Mouse (Mus musculus) heart, postnatal 25 days (tissue): ENCODE measurements around the gene Sorcs2. TPM values are rescaled to one million over a fixed set of nuclear protein-coding genes. Genes with fewer than 3 reads are reported as not detected.
A peak's percentile ranks its signal among the peaks of the same experiment; 100 is the strongest.

Source experiments
- DNase-seq: peaks from one replicate; pipeline ENCODE4 v3.0.0; 2022; ENCODE audit warnings: low spot score
- intact Hi-C: fragments of 180-260 bp; cut with DNase I; formaldehyde crosslinking; loops from one replicate; pipeline ENCODE4 v1.15.1; 2025
- total RNA-seq, 2 experiments: library from RNA; stranded (reverse); gene quantifications; 2 replicates each; pipeline ENCODE4 v1.2.3; 2021

Gene Sorcs2
- total RNA-seq: 10 to 100 TPM in 1 of 2 experiments, 1 to 10 TPM in 1; 9.7 to 13.1 TPM

- peak; percentile 68 for DNase-seq
- intact Hi-C loops: loop anchor here (1.0 to 10.0 kb wide), 5 partner anchors 75 to 513 kb away; no protein-coding TSS in a partner anchor
These were observed at the start of gene Sorcs2 for GRCm38 (mm10) chr5:36397837-36398282. TSS of gene Sorcs2 (minus strand) at chr5:36398139.

GRCm38 (mm10) chr5:36446166-36446890 lies 48.4 kb upstream of the Sorcs2 start:
- no peak for DNase-seq
- intact Hi-C loops: no loop called here

GRCm38 (mm10) chr5:36445028-36445427 lies 47.1 kb upstream of the Sorcs2 start:
- intact Hi-C loops: no loop called here
- DNase-seq: no peak

- no peak for DNase-seq
- intact Hi-C loops: no loop called here
These were observed 46.7 kb upstream of the Sorcs2 start for GRCm38 (mm10) chr5:36444611-36445010.

GRCm38 (mm10) chr5:36440741-36441140 lies 42.8 kb upstream of the Sorcs2 start:
- no peak for DNase-seq
- intact Hi-C loops: no loop called here

- intact Hi-C loops: no loop called here
- DNase-seq: no peak
These were observed 38.9 kb upstream of the Sorcs2 start for GRCm38 (mm10) chr5:36436858-36437257.

- no peak for DNase-seq
- intact Hi-C loops: no loop called here
These were observed 36.5 kb upstream of the Sorcs2 start for GRCm38 (mm10) chr5:36434398-36434967.

GRCm38 (mm10) chr5:36431711-36432110 lies 33.8 kb upstream of the Sorcs2 start:
- intact Hi-C loops: no loop called here
- DNase-seq: no peak

- intact Hi-C loops: no loop called here
- DNase-seq: no peak
These were observed 31.6 kb upstream of the Sorcs2 start for GRCm38 (mm10) chr5:36429551-36429950.

- DNase-seq: no peak
- intact Hi-C loops: no loop called here
These were observed 29.9 kb upstream of the Sorcs2 start for GRCm38 (mm10) chr5:36427831-36428230.

GRCm38 (mm10) chr5:36426404-36426803 lies 28.5 kb upstream of the Sorcs2 start:
- intact Hi-C loops: no loop called here
- DNase-seq: no peak

GRCm38 (mm10) chr5:36424676-36425075 lies 26.7 kb upstream of the Sorcs2 start:
- no peak for DNase-seq
- intact Hi-C loops: no loop called here

GRCm38 (mm10) chr5:36422689-36423088 lies 24.8 kb upstream of the Sorcs2 start:
- no peak for DNase-seq
- intact Hi-C loops: no loop called here

- DNase-seq: no peak
- intact Hi-C loops: no loop called here
These were observed 21.9 kb upstream of the Sorcs2 start for GRCm38 (mm10) chr5:36419861-36420260.

GRCm38 (mm10) chr5:36414712-36415331 lies 16.9 kb upstream of the Sorcs2 start:
- no peak for DNase-seq
- intact Hi-C loops: no loop called here

- intact Hi-C loops: loop anchor here (1.0 to 10.0 kb wide), 4 partner anchors 75 to 514 kb away; no protein-coding TSS in a partner anchor
- no peak for DNase-seq
These were observed 775 bp upstream of the Sorcs2 start for GRCm38 (mm10) chr5:36398463-36399364.

GRCm38 (mm10) chr5:36397384-36397759 lies 567 bp downstream of the Sorcs2 start:
- intact Hi-C loops: loop anchor here (2.0 to 10.0 kb wide), 3 partner anchors 173 to 513 kb away; no protein-coding TSS in a partner anchor
- DNase-seq: no peak

- intact Hi-C loops: loop anchor here (1.0 to 10.0 kb wide), 4 partner anchors 172 to 512 kb away; no protein-coding TSS in a partner anchor
- no peak for DNase-seq
These were observed 1.2 kb downstream of the Sorcs2 start for GRCm38 (mm10) chr5:36396491-36397383.

GRCm38 (mm10) chr5:36396011-36396410 lies 1.9 kb downstream of the Sorcs2 start:
- DNase-seq: no peak
- intact Hi-C loops: loop anchor here (1.0 to 10.0 kb wide), 4 partner anchors 171 to 511 kb away; no protein-coding TSS in a partner anchor
